Mouse (Mus musculus): ENCODE measurements at regions not wholly inside any gene's neighbourhood (a gene's known extent, or its start where the extent isn't known, plus 50 kb on each side); places are given as distances from the start of the nearest gene placed in this dataset.

DNA sequence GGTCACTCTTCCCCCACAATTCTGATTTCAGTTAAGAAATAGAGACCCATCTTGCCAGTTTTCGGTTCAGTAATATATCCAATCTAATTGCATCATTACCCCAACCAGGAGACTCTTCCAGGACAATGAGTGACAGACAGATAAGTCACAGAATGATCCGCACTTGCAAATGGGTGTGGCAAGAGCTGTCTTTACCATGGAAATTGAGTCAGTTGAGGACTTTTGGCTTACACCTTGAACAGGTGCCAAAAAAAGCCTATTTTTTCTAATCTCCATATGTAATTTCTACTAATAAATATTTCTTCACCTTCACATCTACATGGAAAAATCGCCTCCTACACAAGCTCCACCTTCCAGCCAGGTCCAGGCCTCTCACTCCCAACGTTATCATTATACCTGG is 98.2 kb upstream of the Nrbf2 start:
- H3K27me3 ChIP-seq (ENCODE audit: control insufficient read depth in 1 of 2, insufficient read depth in 2 of 2, low read length in 2 of 2), result no peaks in the 10 kb centered on the region
- no peaks in the 10 kb centered on the region for H3K9me3 ChIP-seq (replicated peaks; ENCODE audit: insufficient read depth, low read length)
- no peak for DNase-seq (ENCODE audit: low read depth, low spot score)
- H3K79me2 ChIP-seq (ENCODE audit: control insufficient read depth, insufficient read depth, low read length, poor library complexity), result no peaks in the 10 kb centered on the region
- H3K27ac ChIP-seq (ENCODE audit: control insufficient read depth, low read depth, low read length), result no peak overlapping the region
- no peak overlapping the region for H3K4me3 ChIP-seq (ENCODE audit: control insufficient read depth in 1 of 2, insufficient read depth in 1 of 2, low read depth in 2 of 2, low read length in 2 of 2)
- peaks cover 3% of the 10 kb centered on the region in 2 experiments; a peak in 2 of 4 replicates for H3K36me3 ChIP-seq (ENCODE audit: control insufficient read depth in 1 of 2, insufficient read depth in 2 of 2, low read length in 2 of 2)
- TF ChIP-seq GABPA (IDR thresholded peaks at IDR 0.05; ENCODE audit: low read depth, low read length), result no peak
- no peak overlapping the region for H3K9ac ChIP-seq (ENCODE audit: control insufficient read depth, low read depth, low read length, poor library complexity, severe bottlenecking)
- H3K4me1 ChIP-seq (ENCODE audit: control insufficient read depth in 1 of 2, insufficient read depth in 2 of 2, low read length in 2 of 2), result peaks cover 0 to 3% of the 10 kb centered on the region in 2 experiments; a peak in 1 of 4 replicates

DNA sequence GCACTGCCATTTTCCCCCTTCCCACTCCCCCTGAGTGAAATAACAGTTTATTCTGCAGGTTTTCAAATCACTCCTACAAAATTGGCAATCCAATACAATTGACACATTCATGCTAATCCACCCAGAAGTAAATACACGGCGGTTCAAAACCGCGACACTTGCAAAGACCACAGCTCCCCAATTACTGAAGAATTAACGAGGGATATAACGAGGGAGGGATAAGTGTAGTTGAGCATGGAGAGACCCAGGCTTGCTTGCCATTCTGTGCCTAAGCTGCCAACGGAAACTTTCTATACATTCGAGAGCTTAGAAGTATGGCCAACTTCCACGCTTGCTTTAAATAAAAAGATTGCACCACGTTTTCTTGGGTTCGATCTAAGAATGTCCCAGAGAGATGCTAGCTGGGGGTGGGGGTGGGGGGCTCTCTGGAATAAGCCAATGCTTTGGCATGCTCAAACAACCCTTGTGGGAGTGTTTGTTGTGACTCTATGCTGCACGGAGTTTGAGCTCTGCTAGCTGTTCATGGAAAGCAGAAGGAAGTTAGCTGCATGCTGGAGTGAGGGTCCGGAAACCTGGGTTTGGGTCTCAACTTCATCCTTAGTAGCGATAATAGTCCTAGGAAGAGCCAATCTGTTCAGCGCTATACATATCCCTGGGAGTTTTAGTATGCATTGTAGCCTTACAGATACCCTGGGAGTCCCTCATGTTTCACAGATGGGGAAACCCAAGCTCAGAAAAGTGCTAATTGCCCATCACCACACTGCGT is 98.9 kb upstream of the Nrbf2 start:
- Histone ChIP-seq H3K36me3 (ENCODE audit: control insufficient read depth in 1 of 2, insufficient read depth in 2 of 2, low read length in 2 of 2) (peaks cover 3% of the 10 kb centered on the region in 2 experiments; a peak in 2 of 4 replicates), H3K27ac (ENCODE audit: control insufficient read depth, low read depth, low read length) (no peak overlapping the region), H3K9ac (ENCODE audit: control insufficient read depth, low read depth, low read length, poor library complexity, severe bottlenecking) (no peak overlapping the region), H3K79me2 (ENCODE audit: control insufficient read depth, insufficient read depth, low read length, poor library complexity) (no peaks in the 10 kb centered on the region), H3K9me3 (replicated peaks; ENCODE audit: insufficient read depth, low read length) (no peaks in the 10 kb centered on the region), H3K4me3 (ENCODE audit: control insufficient read depth in 1 of 2, insufficient read depth in 1 of 2, low read depth in 2 of 2, low read length in 2 of 2) (no peak overlapping the region), H3K4me1 (ENCODE audit: control insufficient read depth in 1 of 2, insufficient read depth in 2 of 2, low read length in 2 of 2) (peaks cover 0 to 3% of the 10 kb centered on the region in 2 experiments; a peak in 1 of 4 replicates), H3K27me3 (ENCODE audit: control insufficient read depth in 1 of 2, insufficient read depth in 2 of 2, low read length in 2 of 2) (no peaks in the 10 kb centered on the region)
- DNase-seq (ENCODE audit: low read depth, low spot score), result no peak
- TF ChIP-seq CTCF (IDR thresholded peaks at IDR 0.05 in 2 of 3, conservative IDR thresholded peaks at IDR 0.05 in 1 of 3; ENCODE audit: control insufficient read depth in 1 of 3, insufficient read depth in 1 of 3, low read depth in 2 of 3, low read length in 3 of 3, poor library complexity in 1 of 3, severe bottlenecking in 1 of 3) (no peak), MAFK (IDR thresholded peaks at IDR 0.05; ENCODE audit: borderline replicate concordance, low read depth, low read length) (no peak), UBTF (IDR thresholded peaks at IDR 0.05; ENCODE audit: borderline replicate concordance, insufficient read depth, low read depth, low read length) (no peak), JUND (IDR thresholded peaks at IDR 0.05; ENCODE audit: low read depth, low read length) (no peak), GATA1 (IDR thresholded peaks at IDR 0.05; ENCODE audit: low read depth, low read length) (no peak), E2F4 (IDR thresholded peaks at IDR 0.05; ENCODE audit: borderline replicate concordance, low read depth, low read length) (no peak), CHD1 (IDR thresholded peaks at IDR 0.05; ENCODE audit: low read depth, low read length) (no peak), MYB (IDR thresholded peaks at IDR 0.05; ENCODE audit: low read depth, low read length) (no peak), USF2 (IDR thresholded peaks at IDR 0.05; ENCODE audit: borderline replicate concordance in 1 of 2, insufficient read depth in 1 of 2, low read depth in 1 of 2, low read length in 2 of 2) (no peak), RAD21 (IDR thresholded peaks at IDR 0.05; ENCODE audit: low read depth, low read length) (no peak), MYC (IDR thresholded peaks at IDR 0.05; ENCODE audit: low read depth, low read length) (no peak), ZNF384 (IDR thresholded peaks at IDR 0.05; ENCODE audit: low read depth, low read length) (no peak), MEF2A (IDR thresholded peaks at IDR 0.05; ENCODE audit: extremely low read depth, insufficient replicate concordance, low read depth, low read length, poor library complexity, severe bottlenecking) (no peak), KAT2A (conservative IDR thresholded peaks at IDR 0.05; ENCODE audit: low read depth, low read length) (no peak)
